Mouse (Mus musculus): Measurements from ENCODE around the gene Mst1r. TPM values are rescaled to one million over a fixed set of nuclear protein-coding genes. Genes with fewer than 3 reads are reported as not detected.

Gene Mst1r
- polyA plus RNA-seq, 1 experiment = 0.16 TPM

DNA sequence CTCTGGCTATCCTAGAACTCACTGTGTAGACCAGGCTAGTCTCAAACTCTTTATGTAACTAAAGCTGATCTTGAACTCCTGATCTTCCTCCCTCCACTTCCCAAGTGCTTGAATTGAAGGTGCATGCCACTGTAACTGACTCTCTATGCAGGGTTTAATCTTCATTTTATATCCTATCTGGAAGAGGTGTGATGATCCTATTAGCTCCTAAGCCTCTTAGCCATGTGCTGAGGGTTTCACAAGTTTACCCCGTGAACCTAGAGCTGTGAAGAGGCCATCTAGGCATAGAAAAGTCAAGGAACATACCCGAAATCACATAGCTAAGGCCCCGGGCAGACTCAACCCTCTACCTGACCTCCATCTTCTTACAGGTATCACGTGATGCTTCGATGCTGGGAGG is 12.8 kb downstream of the Mst1r start:
- Histone ChIP-seq H3K4me1 (ENCODE audit: control insufficient read depth, insufficient read depth, low read length) (peaks cover 2% of the 10 kb centered on the region), H3K9ac (ENCODE audit: low read depth, poor library complexity, severe bottlenecking) (no peak overlapping the region), H3K27ac (ENCODE audit: insufficient read depth, low read length) (no peak overlapping the region), H3K27me3 (ENCODE audit: control insufficient read depth, insufficient read depth, low read length, poor library complexity, severe bottlenecking) (no peaks in the 10 kb centered on the region), H3K9me3 (replicated peaks; ENCODE audit: control insufficient read depth, insufficient read depth, low read length, poor library complexity, severe bottlenecking) (no peaks in the 10 kb centered on the region), H3K4me3 (ENCODE audit: low read depth, low read length) (no peak overlapping the region), H3K36me3 (ENCODE audit: control insufficient read depth, insufficient read depth, low read length, poor library complexity, severe bottlenecking) (no peaks in the 10 kb centered on the region)
- TF ChIP-seq CTCF (IDR thresholded peaks at IDR 0.05; ENCODE audit: low read depth, low read length) (no peak), POLR2A (IDR thresholded peaks at IDR 0.05; ENCODE audit: insufficient read depth, low read length) (no peak), EP300 (IDR thresholded peaks at IDR 0.05; ENCODE audit: insufficient read depth, low read depth, low read length) (no peak)

DNA sequence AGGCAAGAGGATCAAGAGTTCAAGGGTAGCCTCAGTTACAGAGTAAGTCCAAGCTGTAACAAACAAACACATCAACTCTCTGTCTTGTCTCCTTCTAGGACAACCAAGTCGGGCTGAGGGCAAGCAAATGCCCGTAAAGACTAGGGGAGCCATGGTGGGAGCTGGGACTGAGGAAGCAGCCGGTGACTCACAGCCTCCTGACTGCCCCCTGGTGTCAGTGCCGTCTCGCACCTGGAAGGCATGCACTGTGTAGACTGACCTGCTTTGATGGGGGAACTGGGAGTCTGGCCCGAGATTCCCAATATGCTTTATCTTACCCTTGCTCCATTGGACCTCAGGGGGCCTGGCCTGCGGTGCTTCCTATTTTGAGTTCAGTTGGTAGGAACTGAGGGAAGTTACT is 16.3 kb downstream of the Mst1r start:
- no peaks in the 10 kb centered on the region for H3K4me1 ChIP-seq (ENCODE audit: control insufficient read depth, insufficient read depth, low read length)
- no peak overlapping the region for H3K4me3 ChIP-seq (ENCODE audit: low read depth, low read length)

DNA sequence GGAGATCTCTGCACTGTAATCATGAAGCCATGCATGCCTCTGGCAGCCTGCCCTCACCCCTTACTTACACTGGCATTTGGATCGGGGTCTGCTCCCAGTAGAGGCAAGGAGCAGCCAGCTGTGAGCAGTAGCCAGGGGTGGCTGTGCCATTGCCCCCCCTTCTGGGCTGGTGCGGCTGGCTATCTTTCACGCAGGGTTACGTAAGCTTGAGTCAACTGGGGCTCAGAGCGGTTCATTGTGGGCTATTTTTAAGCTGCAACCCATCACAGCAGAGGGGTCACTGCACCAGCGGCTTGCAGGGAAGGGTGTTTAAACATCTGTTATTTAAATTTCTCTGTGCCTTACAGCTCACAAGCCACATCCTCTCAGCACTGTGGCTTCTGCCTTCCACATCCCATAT is 17.3 kb downstream of the Mst1r start:
- Histone ChIP-seq H3K4me3 (ENCODE audit: low read depth, low read length) (no peak overlapping the region), H3K9ac (ENCODE audit: low read depth, poor library complexity, severe bottlenecking) (no peak overlapping the region), H3K27me3 (ENCODE audit: control insufficient read depth, insufficient read depth, low read length, poor library complexity, severe bottlenecking) (no peaks in the 10 kb centered on the region), H3K4me1 (ENCODE audit: control insufficient read depth, insufficient read depth, low read length) (no peaks in the 10 kb centered on the region), H3K36me3 (ENCODE audit: control insufficient read depth, insufficient read depth, low read length, poor library complexity, severe bottlenecking) (no peaks in the 10 kb centered on the region), H3K27ac (ENCODE audit: insufficient read depth, low read length) (no peak overlapping the region), H3K9me3 (replicated peaks; ENCODE audit: control insufficient read depth, insufficient read depth, low read length, poor library complexity, severe bottlenecking) (no peaks in the 10 kb centered on the region)
- TF ChIP-seq EP300 (IDR thresholded peaks at IDR 0.05; ENCODE audit: insufficient read depth, low read depth, low read length) = no peak
- TF ChIP-seq POLR2A (IDR thresholded peaks at IDR 0.05; ENCODE audit: insufficient read depth, low read length) = no peak
- no peak for TF ChIP-seq CTCF (IDR thresholded peaks at IDR 0.05; ENCODE audit: low read depth, low read length)

More for the DNA sequence above, 16.3 kb downstream of the Mst1r start:
- Histone ChIP-seq H3K27me3 (ENCODE audit: control insufficient read depth, insufficient read depth, low read length, poor library complexity, severe bottlenecking) (no peaks in the 10 kb centered on the region), H3K27ac (ENCODE audit: insufficient read depth, low read length) (no peak overlapping the region), H3K36me3 (ENCODE audit: control insufficient read depth, insufficient read depth, low read length, poor library complexity, severe bottlenecking) (no peaks in the 10 kb centered on the region), H3K9ac (ENCODE audit: low read depth, poor library complexity, severe bottlenecking) (no peak overlapping the region), H3K9me3 (replicated peaks; ENCODE audit: control insufficient read depth, insufficient read depth, low read length, poor library complexity, severe bottlenecking) (no peaks in the 10 kb centered on the region)
- TF ChIP-seq POLR2A (IDR thresholded peaks at IDR 0.05; ENCODE audit: insufficient read depth, low read length) (no peak), CTCF (IDR thresholded peaks at IDR 0.05; ENCODE audit: low read depth, low read length) (peak; percentile 79)

DNA sequence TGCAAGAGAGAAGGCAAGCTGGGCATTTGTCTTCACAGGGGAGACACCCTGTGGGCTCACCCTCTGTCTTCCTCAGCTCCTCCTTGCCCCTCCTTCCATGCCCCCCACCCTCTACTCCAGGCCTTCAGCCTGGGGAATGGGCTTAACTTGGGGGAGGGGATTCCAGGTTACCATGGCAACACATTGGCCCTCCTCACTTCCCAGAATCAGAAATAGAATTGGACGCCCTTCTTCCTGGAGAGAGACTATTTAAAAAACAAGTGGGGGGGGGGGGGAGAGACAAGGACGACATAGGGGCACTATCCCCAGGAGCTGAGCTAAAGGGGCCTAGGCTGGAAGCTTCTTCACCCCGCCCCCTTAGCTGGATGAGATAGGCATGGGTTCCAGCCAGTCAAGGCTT is 18.6 kb downstream of the Mst1r start:
- H3K27ac ChIP-seq (ENCODE audit: insufficient read depth, low read length) = no peak overlapping the region
- H3K9ac ChIP-seq (ENCODE audit: low read depth, poor library complexity, severe bottlenecking) = no peak overlapping the region
- TF ChIP-seq POLR2A (IDR thresholded peaks at IDR 0.05; ENCODE audit: insufficient read depth, low read length) (no peak), CTCF (IDR thresholded peaks at IDR 0.05; ENCODE audit: low read depth, low read length) (no peak), EP300 (IDR thresholded peaks at IDR 0.05; ENCODE audit: insufficient read depth, low read depth, low read length) (no peak)

DNA sequence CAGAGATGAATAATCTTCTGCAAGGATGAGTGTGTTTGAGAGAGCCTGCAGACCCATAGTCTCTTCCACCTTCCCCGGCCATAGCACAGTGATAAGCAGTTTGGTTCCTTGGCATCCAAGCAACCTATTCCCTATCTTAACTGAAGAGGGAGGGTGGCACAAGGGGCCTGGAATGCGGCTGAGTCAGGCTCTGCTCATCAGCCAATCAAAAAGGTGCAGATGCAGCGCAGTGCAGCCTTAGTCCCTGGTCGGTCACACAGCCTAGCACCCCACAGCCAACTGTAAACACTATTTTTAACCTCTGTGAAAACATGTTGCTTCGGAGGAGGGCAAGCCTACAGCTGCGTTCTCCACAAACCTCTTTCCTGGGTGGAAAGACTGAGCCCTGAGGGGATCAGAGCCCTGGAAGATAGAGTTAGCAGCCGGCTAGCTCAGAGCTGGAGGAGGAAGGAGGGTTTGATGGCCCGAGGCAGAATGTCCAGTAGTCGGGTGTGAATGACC is 20.3 kb downstream of the Mst1r start:
- TF ChIP-seq POLR2A (IDR thresholded peaks at IDR 0.05; ENCODE audit: insufficient read depth, low read length) (no peak), CTCF (IDR thresholded peaks at IDR 0.05; ENCODE audit: low read depth, low read length) (no peak), EP300 (IDR thresholded peaks at IDR 0.05; ENCODE audit: insufficient read depth, low read depth, low read length) (no peak)
- H3K27me3 ChIP-seq (ENCODE audit: control insufficient read depth, insufficient read depth, low read length, poor library complexity, severe bottlenecking) = no peaks in the 10 kb centered on the region
- H3K27ac ChIP-seq (ENCODE audit: insufficient read depth, low read length) = no peak overlapping the region
- H3K9me3 ChIP-seq (replicated peaks; ENCODE audit: control insufficient read depth, insufficient read depth, low read length, poor library complexity, severe bottlenecking) = no peaks in the 10 kb centered on the region
- H3K4me1 ChIP-seq (ENCODE audit: control insufficient read depth, insufficient read depth, low read length) = no peaks in the 10 kb centered on the region
- H3K9ac ChIP-seq (ENCODE audit: low read depth, poor library complexity, severe bottlenecking) = no peak overlapping the region
- H3K4me3 ChIP-seq (ENCODE audit: low read depth, low read length) = no peak overlapping the region
- no peaks in the 10 kb centered on the region for H3K36me3 ChIP-seq (ENCODE audit: control insufficient read depth, insufficient read depth, low read length, poor library complexity, severe bottlenecking)

More for the DNA sequence above, 18.6 kb downstream of the Mst1r start:
- no peaks in the 10 kb centered on the region for H3K36me3 ChIP-seq (ENCODE audit: control insufficient read depth, insufficient read depth, low read length, poor library complexity, severe bottlenecking)
- no peaks in the 10 kb centered on the region for H3K4me1 ChIP-seq (ENCODE audit: control insufficient read depth, insufficient read depth, low read length)
- no peaks in the 10 kb centered on the region for H3K27me3 ChIP-seq (ENCODE audit: control insufficient read depth, insufficient read depth, low read length, poor library complexity, severe bottlenecking)
- no peak overlapping the region for H3K4me3 ChIP-seq (ENCODE audit: low read depth, low read length)
- H3K9me3 ChIP-seq (replicated peaks; ENCODE audit: control insufficient read depth, insufficient read depth, low read length, poor library complexity, severe bottlenecking) = no peaks in the 10 kb centered on the region

DNA sequence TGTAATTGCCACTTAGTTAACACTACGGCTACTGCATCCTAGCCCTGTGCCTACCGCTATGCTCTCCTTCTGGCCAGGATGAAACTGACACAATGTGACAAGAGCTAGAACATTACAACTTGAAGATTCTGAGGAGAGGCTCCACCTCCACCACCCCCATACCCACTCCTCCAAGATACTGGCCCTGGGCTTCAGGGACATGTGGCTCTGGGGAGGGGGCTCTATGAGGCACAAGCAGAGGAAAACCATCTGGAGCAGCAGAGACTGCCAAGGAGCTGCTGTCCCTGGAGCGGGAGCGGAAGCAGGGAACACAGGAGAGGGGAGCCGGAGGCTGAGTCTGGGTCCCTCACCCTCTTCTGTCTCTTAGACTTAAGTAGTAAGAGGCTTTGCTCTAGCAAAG is 21.1 kb downstream of the Mst1r start:
- H3K4me1 ChIP-seq (ENCODE audit: control insufficient read depth, insufficient read depth, low read length) = no peaks in the 10 kb centered on the region

More for the DNA sequence above, 21.1 kb downstream of the Mst1r start:
- H3K36me3 ChIP-seq (ENCODE audit: control insufficient read depth, insufficient read depth, low read length, poor library complexity, severe bottlenecking) = no peaks in the 10 kb centered on the region
- TF ChIP-seq POLR2A (IDR thresholded peaks at IDR 0.05; ENCODE audit: insufficient read depth, low read length) = no peak
- TF ChIP-seq CTCF (IDR thresholded peaks at IDR 0.05; ENCODE audit: low read depth, low read length) = no peak
- TF ChIP-seq EP300 (IDR thresholded peaks at IDR 0.05; ENCODE audit: insufficient read depth, low read depth, low read length) = no peak
- H3K27ac ChIP-seq (ENCODE audit: insufficient read depth, low read length) = no peak overlapping the region
- no peaks in the 10 kb centered on the region for H3K27me3 ChIP-seq (ENCODE audit: control insufficient read depth, insufficient read depth, low read length, poor library complexity, severe bottlenecking)
- no peak overlapping the region for H3K9ac ChIP-seq (ENCODE audit: low read depth, poor library complexity, severe bottlenecking)
- no peak overlapping the region for H3K4me3 ChIP-seq (ENCODE audit: low read depth, low read length)
- H3K9me3 ChIP-seq (replicated peaks; ENCODE audit: control insufficient read depth, insufficient read depth, low read length, poor library complexity, severe bottlenecking) = no peaks in the 10 kb centered on the region

Data from ES-Bruce4 (cell line).